Mouse (Mus musculus): ENCODE data around the gene Mx1. TPM values are rescaled to one million over a fixed set of nuclear protein-coding genes. Genes with fewer than 3 reads are reported as not detected.
A peak's percentile ranks its signal among the peaks of the same experiment; 100 is the strongest.

Mx1 gene
- total RNA-seq, 2 experiments from 2014 or later: 0.73 to 1.2 TPM

DNA sequence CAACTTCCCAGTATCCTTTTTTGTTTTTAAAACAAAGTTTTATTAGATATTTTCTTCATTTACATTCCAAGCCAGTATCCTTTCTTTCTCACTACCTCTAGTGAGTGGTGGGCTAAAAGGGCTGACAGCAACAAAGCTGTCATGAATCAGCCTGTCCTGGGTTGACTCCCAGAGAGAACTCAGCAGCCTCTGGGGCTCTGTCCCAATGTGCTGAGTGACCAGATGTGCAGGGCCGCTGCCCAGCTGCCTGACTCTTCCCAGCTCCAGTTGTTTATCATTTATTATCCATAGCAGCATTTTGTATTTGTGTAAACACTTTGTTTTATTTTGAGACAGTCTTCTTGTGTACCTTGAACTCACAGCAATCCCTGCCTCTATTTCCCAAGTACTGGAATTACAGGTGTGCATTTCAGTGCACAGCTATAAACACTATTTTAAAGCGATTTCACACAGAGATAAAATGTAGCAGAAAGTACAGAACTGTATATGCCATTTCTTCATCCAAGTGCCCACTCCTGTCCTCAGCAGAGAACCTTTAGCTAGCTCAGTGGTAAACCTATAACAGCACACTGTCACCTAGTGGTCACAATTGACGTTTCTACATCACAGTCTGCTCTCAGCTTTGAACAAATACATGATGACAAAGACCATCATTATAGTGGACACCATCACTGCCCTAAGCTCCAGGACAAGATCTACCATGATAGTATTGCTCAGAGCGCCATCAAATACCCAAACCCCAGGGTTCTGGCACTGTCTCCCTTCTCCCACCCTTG is 3.7 kb upstream of the Mx1 start:
- DNase-seq (ENCODE audit: extremely low spot score in 1 of 2, low spot score in 2 of 2): no peak
- intact Hi-C loops (cut with DNase I): loop anchor here (5.0 kb wide), 1 partner anchor 154 kb away; no protein-coding TSS in a partner anchor

DNA sequence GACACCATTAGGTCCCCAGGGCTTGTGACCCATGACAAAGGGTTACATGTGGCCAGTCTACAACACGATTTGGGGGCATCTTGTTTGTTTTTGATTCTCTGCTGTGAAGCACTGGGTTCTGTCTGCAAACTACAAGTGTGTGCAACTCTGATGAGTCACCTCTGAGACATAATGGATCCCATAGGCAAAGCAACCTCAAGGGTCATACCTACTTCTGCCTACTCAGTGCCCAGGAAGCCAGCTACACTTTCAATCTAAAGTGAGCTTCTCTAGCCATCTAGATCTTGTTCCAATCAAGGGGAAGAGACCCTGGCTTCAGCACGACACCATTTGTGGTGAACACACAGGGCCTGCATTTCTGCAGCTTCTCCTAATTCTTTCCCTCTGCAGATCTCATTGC is 1.4 kb downstream of the Mx1 start:
- intact Hi-C loops (cut with DNase I): no loop called here
- no peak for DNase-seq (ENCODE audit: extremely low spot score in 1 of 2, low spot score in 2 of 2)

DNA sequence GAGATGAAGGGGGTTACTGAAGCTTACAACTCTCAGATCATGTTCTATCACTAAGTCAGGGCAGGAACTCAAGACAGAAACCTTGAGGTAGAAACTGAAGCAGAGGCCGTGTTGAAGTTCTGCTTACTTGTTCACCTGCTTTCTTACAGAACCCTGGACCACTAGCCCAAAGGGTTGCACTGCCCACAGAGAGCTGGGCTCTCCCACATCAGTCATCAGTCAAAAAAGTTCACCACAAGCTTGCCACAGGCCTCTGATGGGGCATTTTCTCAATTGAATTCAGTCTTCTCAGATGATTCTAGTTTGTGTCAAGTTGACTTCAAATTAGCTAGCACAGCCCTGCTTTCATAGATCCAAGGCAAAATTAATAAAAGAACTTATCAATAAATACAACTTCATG is 2.9 kb downstream of the Mx1 start:
- DNase-seq (ENCODE audit: extremely low spot score in 1 of 2, low spot score in 2 of 2): no peak
- intact Hi-C loops (cut with DNase I): no loop called here

DNA sequence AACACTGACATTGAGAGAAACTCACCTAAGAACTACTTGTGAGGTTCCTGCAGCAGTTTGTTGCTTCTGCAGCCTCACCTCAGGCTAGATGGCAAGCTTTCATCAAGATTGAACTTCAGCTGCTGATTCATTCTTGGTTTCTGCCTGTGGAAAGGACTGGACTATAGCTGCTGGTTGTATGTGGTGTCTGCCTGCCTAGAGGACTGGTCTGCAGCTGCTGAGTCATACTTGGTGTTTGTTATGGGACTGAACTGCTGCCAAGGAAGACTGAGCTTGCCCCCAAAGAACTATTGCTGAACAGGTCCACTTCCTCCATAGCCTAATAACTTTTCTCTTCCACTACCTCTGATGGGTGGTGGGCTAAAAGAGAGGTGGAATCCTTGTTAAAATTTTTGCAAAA is 15.3 kb downstream of the Mx1 start:
- intact Hi-C loops (cut with DNase I): no loop called here
- DNase-seq (ENCODE audit: extremely low spot score in 1 of 2, low spot score in 2 of 2): no peak

DNA sequence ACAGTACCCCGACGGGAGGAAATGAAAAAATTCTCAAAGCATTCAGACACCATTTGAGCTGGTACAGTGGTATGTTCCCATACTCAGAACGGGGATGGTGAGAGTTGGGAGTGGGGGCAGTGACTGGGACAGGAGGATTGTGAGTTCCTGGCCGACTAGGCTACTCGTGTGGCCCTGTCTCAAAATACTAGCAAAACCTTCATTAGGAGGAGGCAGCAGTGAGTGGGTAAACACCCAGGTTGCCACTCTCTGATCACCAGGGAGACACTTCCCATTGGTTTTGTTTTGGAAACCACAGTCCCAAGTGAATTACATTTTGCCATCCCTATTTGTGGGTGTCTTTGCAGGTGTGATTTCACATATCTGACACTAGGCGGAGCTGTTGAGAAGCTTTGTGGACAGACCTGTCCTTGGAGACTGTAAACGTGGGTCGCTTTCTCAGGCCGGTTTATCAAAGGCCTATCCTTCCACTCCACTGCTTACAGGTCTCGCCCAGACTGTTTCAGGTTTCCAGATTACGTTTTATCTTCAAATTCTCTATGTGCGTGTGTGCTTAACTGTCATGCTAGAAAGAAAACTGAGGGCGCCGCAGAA is 18.9 kb downstream of the Mx1 start:
- intact Hi-C loops (cut with DNase I): no loop called here
- DNase-seq (ENCODE audit: extremely low spot score in 1 of 2, low spot score in 2 of 2): peak in 1 of 2 experiments; percentile 29

DNA sequence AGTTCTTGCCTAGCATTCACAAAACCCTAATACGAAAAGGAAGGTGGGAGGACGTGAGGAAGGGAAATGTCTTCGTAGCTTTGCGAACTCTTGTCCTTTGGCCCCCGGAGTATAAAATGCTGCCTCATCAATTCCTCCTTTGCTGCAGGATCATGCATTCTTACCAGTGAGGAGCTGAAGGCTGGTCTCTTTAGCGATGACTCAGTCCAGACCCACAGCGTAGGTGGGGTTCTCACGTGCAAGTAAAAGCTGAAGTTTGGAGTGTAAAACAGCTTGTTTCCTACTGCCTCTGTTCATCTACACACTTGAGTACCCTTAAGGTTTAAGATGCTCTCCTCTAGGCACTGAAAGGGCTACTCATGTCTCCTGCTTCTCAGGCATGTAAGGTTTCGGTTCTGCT is 20.7 kb downstream of the Mx1 start:
- DNase-seq (ENCODE audit: extremely low spot score in 1 of 2, low spot score in 2 of 2): no peak
- intact Hi-C loops (cut with DNase I): no loop called here

DNA sequence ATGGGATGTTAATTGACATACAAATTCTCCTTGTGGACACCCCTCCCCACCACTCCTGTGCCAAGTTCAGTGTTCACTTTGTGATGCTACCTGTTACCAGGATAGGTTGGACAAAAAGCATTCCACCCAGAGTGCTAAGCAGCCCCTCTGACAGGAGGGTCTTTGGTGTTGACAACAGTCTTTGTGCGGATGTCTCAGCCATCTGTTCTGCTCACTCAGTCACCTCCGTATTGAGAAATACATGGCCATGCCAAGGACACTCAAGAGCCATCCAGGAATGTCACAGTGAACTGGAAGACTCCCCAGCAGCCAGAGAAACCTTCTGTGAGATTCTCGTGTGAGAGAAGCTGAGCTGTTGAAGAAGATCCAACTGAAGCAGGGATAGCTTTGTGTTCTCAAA is 24.5 kb downstream of the Mx1 start:
- intact Hi-C loops (cut with DNase I): no loop called here
- DNase-seq (ENCODE audit: extremely low spot score in 1 of 2, low spot score in 2 of 2): no peak

DNA sequence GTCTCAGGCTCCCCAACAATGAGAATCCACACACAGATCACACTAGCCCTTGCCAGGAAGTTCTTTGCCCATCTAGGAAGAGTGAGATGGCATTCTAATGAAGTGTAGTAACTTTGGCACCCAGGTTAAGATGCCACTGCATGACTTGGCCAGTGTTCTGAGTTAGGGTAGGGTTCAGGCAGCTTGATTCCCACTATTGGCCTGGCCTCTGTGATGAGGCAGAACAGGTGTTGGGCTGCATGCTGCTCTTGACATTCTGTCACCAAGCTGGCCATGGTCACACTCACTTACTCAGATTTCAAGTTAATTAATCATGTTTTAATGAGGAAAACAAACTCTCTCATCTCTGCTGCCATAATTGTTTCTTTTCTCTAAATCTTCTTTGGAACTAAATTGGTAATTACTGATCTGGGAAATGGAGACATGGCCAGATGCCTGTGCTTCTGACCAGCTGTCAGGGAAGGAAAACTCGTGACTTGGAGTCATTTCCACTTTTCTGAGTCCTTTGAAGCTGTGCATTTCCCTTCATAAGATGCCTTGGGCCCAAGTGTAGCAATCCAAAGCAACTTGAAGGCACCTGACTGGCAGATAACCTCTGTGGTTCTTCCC is 25.2 kb downstream of the Mx1 start:
- no peak for DNase-seq (ENCODE audit: extremely low spot score in 1 of 2, low spot score in 2 of 2)
- intact Hi-C loops (cut with DNase I): no loop called here

DNA sequence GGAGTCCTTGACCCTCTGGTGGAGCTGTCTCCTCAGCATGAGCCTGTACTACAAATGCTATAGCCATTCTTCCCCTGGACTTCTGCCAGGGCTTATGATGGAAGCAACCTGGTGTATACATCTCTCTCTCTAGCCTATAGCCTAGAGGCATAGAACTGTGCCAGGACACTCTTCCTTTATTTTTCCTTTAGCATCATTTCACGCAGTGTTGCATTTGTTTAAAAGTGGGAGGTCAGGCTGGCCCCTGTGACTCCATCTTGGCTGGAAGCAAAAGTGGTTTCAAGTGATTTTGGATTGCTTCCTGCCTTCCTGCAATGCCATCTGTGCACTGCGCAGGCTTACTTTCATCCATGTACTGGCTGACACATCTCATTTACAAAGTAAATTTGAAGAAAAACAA is 28.5 kb downstream of the Mx1 start:
- DNase-seq (ENCODE audit: extremely low spot score in 1 of 2, low spot score in 2 of 2): no peak
- intact Hi-C loops (cut with DNase I): no loop called here

DNA sequence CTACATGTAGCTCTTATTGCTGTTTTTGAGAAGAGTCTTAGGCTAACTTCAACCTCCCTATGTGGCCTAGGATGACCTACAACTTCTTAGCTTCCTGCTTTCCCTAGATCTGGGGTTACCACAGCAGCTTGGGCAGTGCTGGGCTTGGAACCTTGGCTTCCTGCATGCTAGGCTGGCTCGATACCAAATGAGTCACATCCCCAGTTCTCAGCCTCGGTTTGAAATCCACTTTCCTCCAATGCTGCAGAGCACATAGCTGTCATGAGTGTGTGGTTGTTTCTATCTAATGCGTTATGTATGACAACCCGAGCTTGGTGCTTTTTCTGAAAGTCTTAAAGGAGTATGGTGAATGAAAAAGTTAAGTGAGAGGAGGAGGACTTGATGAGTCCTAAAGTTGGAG is 31.4 kb downstream of the Mx1 start:
- DNase-seq (ENCODE audit: extremely low spot score in 1 of 2, low spot score in 2 of 2): peak in 1 of 2 experiments; percentile 38

DNA sequence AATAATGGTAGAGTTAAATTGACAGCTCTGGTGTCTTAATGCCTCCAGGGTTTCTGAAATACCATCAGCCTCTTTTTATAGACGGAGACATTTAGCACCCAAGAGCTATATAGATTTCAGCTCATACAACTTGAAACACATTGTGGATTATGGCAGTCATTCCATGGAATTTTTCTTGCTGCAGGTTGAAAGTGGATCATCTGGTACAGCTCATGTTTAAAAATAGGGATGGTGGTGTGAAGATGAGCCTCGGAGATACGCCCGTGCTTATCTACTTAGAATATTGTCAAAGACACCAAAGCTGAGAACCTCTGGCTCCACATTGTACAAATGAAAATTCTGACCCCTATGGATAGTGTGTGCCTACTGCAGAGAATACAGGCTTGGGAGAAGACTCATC is 32.6 kb downstream of the Mx1 start:
- DNase-seq (ENCODE audit: extremely low spot score in 1 of 2, low spot score in 2 of 2): no peak
- intact Hi-C loops (cut with DNase I): no loop called here

More for the DNA sequence above, 31.4 kb downstream of the Mx1 start:
- intact Hi-C loops (cut with DNase I): no loop called here

DNA sequence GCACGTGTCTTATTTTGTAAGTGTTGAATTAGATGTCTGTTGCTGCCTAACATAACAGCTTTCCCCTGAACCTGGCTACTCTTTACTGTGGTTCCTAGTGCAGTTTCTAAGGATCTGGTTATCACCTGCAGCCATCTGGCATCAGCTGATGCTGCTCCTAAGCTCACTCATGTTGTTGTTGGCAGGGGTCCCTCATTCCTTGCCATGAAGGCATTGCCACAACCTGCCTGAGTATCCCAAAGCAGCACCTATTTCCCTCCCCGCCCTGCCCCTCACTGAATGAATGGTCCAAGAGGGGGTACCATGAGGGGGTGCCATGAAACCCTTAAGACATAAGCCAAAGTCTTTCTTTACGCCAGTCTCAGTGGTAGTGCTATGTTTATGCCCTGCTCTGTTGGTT is 34.7 kb downstream of the Mx1 start:
- no peak for DNase-seq (ENCODE audit: extremely low spot score in 1 of 2, low spot score in 2 of 2)
- intact Hi-C loops (cut with DNase I): no loop called here

DNA sequence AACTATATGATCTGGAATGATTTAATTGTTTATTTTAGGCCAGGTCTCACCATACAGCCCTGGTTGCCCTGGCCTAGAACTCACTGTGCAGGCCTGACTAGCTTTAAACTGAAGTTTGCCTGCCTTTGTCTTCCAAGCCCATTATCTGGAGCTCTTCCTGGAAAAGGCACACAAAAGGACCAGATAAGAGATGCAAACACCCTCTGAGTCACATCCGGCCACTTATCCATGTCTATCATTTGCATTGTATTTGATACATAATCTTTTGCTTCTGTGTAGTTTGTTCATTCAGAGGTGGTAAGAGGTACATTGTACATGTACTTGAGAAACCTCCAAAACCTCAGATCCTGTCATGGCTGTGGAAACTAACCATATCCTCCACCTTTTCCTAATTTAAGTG is 39.1 kb downstream of the Mx1 start:
- no peak for DNase-seq (ENCODE audit: extremely low spot score in 1 of 2, low spot score in 2 of 2)

DNA sequence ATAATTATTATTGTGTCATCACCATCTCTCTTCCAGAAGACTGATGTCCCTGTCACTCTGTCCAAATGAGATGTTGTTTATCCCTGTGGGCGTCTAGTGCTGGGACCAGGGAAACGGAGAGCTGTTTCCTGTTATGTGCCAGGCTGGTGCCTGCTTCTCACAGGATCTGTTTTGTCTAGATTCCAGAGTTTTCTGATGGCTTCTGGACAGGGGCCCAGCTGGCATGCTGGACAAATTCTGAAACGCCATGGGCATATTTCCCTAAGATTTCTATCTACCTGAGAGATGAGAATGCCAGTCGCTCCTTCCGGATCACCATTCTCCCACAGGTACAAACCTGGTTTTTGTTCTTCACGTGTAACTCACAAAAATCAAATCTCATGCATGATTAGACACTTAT is 41.0 kb downstream of the Mx1 start:
- intact Hi-C loops (cut with DNase I): no loop called here
- DNase-seq (ENCODE audit: extremely low spot score in 1 of 2, low spot score in 2 of 2): no peak

More for the DNA sequence above, 39.1 kb downstream of the Mx1 start:
- intact Hi-C loops (cut with DNase I): no loop called here

DNA sequence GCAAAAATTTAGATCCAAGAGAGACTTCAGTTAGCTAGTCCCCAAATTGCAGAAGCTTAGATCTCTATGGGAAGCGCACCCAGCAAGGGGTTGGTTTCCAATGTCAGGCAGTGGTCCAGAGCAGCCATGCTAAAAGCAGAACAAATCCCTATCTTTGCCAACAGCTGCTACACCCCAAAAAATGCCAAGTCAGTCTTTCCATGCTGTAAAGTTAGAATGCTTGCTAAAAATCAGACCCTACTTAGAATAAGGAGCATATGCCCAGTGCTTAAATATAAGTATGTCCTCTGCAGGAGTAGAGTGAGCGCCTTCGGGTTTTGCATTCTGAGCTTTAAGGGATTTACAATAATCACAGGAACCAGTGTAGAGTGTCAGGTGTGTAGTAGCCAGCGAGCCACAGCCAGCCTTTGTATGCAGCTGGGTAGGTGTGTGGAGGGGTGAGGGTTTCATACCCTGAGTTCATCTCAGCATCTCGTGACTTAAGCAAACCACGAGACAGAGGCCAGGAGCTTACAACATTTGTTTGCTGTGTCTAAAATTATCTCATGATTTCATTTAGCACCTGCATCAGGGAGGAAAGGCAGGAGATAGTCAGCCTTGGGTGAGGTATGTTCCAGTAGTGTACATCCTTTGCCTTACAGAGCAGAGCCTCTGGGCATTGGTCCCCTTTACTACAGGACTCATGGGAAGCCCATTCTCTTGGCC is 43.8 kb downstream of the Mx1 start:
- DNase-seq (ENCODE audit: extremely low spot score in 1 of 2, low spot score in 2 of 2): peak; percentile 35 to 69
- intact Hi-C loops (cut with DNase I): loop anchor here (10.0 kb wide), 1 partner anchor 64 kb away; the partner anchor contains the start of gene Bace2

DNA sequence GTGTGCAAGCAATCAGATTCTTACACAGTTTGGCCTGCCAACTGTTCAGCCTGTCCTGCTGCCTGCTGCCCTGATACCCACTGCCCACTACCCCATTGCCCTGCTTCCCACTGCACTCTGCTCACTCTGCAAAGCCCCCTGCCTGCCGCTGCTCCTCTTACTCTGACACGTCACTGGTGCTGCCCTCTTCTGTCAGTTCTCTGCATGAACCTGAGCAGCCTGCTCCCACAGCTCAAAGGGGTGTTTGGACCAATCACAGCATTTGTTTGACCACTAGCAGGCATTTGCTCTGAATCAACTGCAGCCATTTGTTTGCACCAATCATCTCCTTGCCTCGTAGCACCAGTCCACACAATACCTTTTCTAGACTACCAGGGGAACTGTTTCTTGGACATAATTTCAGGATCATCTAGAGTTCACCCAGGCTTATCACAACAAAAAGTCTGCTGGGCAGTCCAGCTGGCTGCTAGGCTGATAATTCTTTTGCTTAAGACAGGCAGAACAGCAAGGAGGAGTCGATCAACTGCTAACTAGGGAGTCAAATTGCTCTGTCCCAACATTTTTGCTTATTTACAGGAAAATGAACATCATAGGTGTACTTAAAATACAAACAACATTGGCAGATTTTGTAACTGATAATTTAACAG is 44.7 kb downstream of the Mx1 start:
- intact Hi-C loops (cut with DNase I): loop anchor here (10.0 kb wide), 1 partner anchor 63 kb away; the partner anchor contains the start of gene Bace2
- peak in 1 of 2 experiments; percentile 81 for DNase-seq (ENCODE audit: extremely low spot score in 1 of 2, low spot score in 2 of 2)

DNA sequence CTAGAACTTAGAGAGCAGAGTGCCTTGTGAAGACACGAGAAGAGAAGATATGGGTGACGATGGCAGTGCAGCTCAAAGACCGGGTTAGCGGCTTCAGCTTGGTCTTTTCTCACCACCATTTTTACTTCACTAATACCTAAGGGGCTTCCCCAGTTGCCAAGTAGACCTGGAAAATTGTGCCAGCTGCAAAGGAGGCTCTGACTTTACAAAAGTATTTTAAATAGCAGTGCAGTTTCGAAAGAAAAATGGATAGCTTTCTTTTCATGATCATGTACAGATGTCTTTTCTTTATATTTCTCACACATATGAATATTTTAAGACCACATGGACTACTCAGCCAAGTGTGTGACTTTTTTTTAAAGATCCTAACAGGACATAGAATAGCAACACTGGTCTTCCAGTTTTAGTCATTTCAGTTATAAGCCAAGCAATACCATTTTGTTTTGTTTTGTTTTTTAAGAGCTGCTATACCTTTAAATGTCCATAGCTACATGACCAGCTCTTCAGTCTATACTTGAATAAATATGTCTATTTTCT is 57.2 kb downstream of the Mx1 start:
- intact Hi-C loops (cut with DNase I): no loop called here
- no peak for DNase-seq (ENCODE audit: extremely low spot score in 1 of 2, low spot score in 2 of 2)

DNA sequence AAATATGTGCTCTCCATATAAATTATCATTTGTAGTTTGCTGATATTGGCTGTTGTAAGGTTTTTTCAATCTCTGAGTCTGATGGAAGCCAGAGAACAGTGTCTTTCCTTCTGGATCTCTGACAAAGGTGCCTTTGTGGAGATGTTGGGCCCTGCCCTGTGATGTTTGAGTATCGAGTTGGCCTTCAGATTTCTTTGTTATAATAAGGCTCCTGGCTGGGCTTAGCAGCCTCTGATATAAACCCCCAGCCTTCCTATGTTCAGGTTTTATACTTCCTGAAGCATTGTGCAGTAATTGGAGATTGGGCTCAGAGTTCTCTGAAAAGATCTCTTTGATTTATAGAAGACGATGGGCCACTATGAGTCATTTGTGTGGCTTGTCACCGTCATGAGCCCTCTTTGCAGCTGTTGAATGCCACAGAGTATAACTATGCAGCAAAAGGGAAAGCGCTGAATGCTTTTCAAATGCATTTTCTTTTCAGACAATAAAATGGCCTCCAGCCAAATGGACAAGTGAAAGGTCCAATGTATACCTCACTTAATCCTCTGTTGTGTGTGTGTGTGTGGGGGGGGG is 60.4 kb downstream of the Mx1 start:
- intact Hi-C loops (cut with DNase I): no loop called here
- DNase-seq (ENCODE audit: extremely low spot score in 1 of 2, low spot score in 2 of 2): no peak

Measured in left cerebral cortex, postnatal 10 days (tissue).